Mouse (Mus musculus) liver, postnatal 0 days (tissue): ENCODE results near the gene Ect2. TPM values are rescaled to one million over a fixed set of nuclear protein-coding genes. Genes with fewer than 3 reads are reported as not detected.

Experiments
- ATAC-seq: fragments of 200-750 bp; cut with Nextera tagmentation; 2 replicates; pipeline ENCODE4 v1.8.0; 2017; ENCODE audit warnings: mild to moderate bottlenecking, moderate library complexity
- DNase-seq: peaks from one replicate; pipeline ENCODE4 v3.0.0-alpha.2; 2016
- H3K27ac ChIP-seq: fragments of 300-500 bp; sonication (generic); 2 replicates; pipeline ENCODE4 v1.5.1; 2014; ENCODE audit warnings: antibody characterized with exemption, moderate library complexity, mild to moderate bottlenecking, low read depth
- H3K27me3 ChIP-seq: fragments of 300-500 bp; sonication (generic); 2 replicates; pipeline ENCODE4 v1.6.1; 2014; ENCODE audit warnings: low read length, control low read depth, mixed read lengths; ENCODE audit not compliant: insufficient read depth
- H3K36me3 ChIP-seq: fragments of 300-500 bp; sonication (generic); replicated peaks from 2 replicates; pipeline ENCODE4 v1.6.1; 2014; ENCODE audit warnings: mild to moderate bottlenecking, control low read depth, low read length, moderate library complexity, mixed read lengths; ENCODE audit not compliant: insufficient read depth
- H3K4me1 ChIP-seq: fragments of 300-500 bp; sonication (generic); 2 replicates; pipeline ENCODE4 v1.6.1; 2014; ENCODE audit warnings: antibody characterized with exemption, mild to moderate bottlenecking, control low read depth; ENCODE audit not compliant: insufficient read depth
- H3K4me2 ChIP-seq: fragments of 300-500 bp; sonication (generic); 2 replicates; pipeline ENCODE4 v1.6.1; 2014; ENCODE audit warnings: low read depth, mild to moderate bottlenecking, low read length, moderate library complexity, mixed read lengths
- H3K4me3 ChIP-seq: fragments of 300-500 bp; sonication (generic); 2 replicates; pipeline ENCODE4 v1.5.1; 2014; ENCODE audit warnings: low read depth, low read length
- H3K9ac ChIP-seq: fragments of 300-500 bp; sonication (generic); replicated peaks from 2 replicates; pipeline ENCODE4 v1.6.1; 2014; ENCODE audit warnings: mild to moderate bottlenecking, moderate library complexity
- H3K9me3 ChIP-seq: fragments of 300-500 bp; sonication (generic); 2 replicates; pipeline ENCODE4 v1.6.1; 2016; ENCODE audit warnings: mild to moderate bottlenecking, control low read depth, low read length, mixed read lengths
- CTCF ChIP-seq: sonication (generic); IDR thresholded peaks from 2 replicates; pipeline ENCODE4 v1.5.1; 2016; ENCODE audit warnings: antibody characterized with exemption, low read depth
- EP300 ChIP-seq: IDR thresholded peaks from 2 replicates; pipeline ENCODE4 v1.6.1; 2016; ENCODE audit warnings: antibody characterized with exemption, low read depth, mild to moderate bottlenecking
- WGBS: fragments of 180-500 bp; shearing (Covaris S2); extraction: QIAGEN DNeasy Blood & Tissue Kit; methylation state at CpG from one replicate; pipeline ENCODE4 v1.1.7; 2014; ENCODE audit not compliant: insufficient replicate concordance; 5-methylcytosine and 5-hydroxymethylcytosine counted together
- polyA plus RNA-seq: library from polyadenylated mRNA; unstranded; fragments of >200 nt; fragmentation: Nextera tagmentation; extraction: Ambion mirVana; gene quantifications from 2 replicates; pipeline ENCODE4 v1.2.1, GENCODE M21; 2015

Ect2 gene
- polyA plus RNA-seq, 1 experiment from 2014 or later: 12.5 TPM

DNA sequence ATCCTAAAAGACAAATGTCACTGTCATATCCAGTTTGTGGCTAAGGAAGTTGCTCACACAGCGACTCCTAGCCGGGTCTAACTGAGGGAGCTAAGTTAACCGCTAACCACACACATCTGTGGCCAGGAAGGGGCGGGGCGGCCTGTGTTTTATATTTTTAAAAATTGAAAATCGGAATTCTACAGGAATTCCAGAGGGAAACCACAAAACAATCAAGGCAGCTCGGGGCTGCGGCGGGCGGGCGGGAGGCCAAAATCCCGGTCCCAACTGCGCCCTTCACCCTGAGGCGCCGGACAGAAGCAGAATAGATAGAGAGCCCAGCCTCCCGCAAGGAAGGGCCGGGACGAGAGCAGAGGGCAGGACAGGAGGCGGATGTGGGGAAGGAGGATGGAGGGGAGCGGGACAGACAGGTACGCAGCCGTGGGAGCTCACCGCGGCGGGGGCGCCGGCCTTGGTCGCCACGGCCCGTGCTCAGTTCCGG, 447 bp downstream of the Ect2 start:
- Histone ChIP-seq H3K36me3 (peaks cover 5% of the 10 kb centered on the region), H3K9ac (peak overlapping the region; percentile 83), H3K27me3 (no peaks in the 10 kb centered on the region), H3K4me2 (peak overlapping the region; percentile 80), H3K4me3 (peak overlapping the region; percentile 93), H3K9me3 (no peaks in the 10 kb centered on the region), H3K27ac (peak overlapping the region; percentile 84), H3K4me1 (peaks cover 27% of the 10 kb centered on the region)
- DNase-seq: peak; percentile 48
- peak; percentile 29 for ATAC-seq
- TF ChIP-seq CTCF: peak; percentile 29; the same call in 1 of the 2 replicates
- TF ChIP-seq EP300: no peak
- 2% methylated on average over 31 of the region's 31 CpGs for WGBS

DNA sequence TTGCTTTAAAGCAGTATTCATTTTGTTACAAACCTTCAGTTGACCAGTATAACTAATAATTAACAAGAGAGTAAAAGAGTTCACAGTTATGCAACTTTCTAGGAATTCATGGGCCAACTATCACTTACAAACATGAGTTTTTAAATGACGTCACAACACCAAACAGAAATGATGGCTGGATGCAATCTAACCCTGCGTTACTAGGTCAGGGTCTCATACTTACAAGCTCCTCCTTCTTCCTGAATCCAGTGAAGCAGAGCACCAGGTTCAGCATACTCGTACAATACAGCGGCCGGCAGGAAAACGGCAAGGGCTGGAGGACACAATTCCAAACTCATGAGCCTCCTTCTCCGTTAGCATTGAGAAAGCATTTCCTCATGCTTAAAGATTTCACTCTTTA, 7.9 kb downstream of the Ect2 start:
- ATAC-seq (peak; percentile 98), DNase-seq (peak; percentile 32)
- Histone ChIP-seq H3K4me2 (no peak overlapping the region), H3K4me3 (no peak overlapping the region), H3K36me3 (peaks cover 39% of the 10 kb centered on the region), H3K9me3 (no peaks in the 10 kb centered on the region), H3K27ac (peak overlapping the region; percentile 84), H3K27me3 (no peaks in the 10 kb centered on the region), H3K4me1 (no peaks in the 10 kb centered on the region), H3K9ac (no peak overlapping the region)
- WGBS: 68% methylated on average over 7 of the region's 7 CpGs
- no peak for TF ChIP-seq CTCF
- TF ChIP-seq EP300: peak; percentile 84

DNA sequence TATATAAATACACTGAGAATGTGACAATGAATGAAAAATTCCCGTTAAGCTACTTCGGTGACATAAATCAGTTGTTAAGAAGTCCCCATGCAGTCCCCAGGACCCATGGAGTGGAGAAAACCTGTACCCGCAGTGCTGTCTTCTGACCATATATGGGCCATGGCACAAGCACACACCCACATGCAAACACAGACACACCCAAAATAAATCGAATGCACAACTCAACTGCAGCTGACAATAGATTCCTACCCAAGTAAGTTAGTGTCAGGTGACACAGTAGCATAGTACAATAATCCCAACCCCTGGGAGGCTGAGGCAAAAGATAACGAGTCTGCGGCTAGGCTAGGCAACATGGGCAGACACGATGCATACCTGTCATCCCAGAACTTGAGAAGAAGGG, 10.1 kb downstream of the Ect2 start:
- H3K27me3 ChIP-seq: no peaks in the 10 kb centered on the region
- no peak overlapping the region for H3K9ac ChIP-seq
- peaks cover 49% of the 10 kb centered on the region for H3K36me3 ChIP-seq
- H3K27ac ChIP-seq: no peak overlapping the region
- no peaks in the 10 kb centered on the region for H3K4me1 ChIP-seq
- no peak for TF ChIP-seq CTCF
- TF ChIP-seq EP300: no peak
- WGBS: 89% methylated on average over 7 of the region's 7 CpGs
- H3K4me2 ChIP-seq: no peak overlapping the region
- no peaks in the 10 kb centered on the region for H3K9me3 ChIP-seq
- H3K4me3 ChIP-seq: no peak overlapping the region
- DNase-seq (no peak), ATAC-seq (no peak)

DNA sequence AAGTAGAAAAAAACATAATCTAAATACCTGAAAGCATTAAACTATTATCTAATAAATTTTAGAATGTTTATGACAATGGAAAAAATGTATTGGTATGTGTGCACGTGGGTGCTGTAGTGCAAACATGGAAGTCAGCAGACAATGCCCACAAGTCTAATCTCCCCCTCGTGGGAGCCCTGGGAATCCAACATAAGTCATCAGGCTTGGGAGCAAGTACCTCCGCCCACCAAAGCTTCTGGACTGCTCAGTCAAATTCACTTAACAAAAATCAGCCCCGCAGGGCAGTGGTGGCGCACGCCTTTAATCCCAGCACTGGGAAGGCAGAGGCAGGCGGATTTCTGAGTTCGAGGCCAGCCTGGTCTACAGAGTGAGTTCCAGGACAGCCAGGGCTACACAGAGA, 13.6 kb downstream of the Ect2 start:
- no peak for ATAC-seq
- Histone ChIP-seq H3K9ac (no peak overlapping the region), H3K36me3 (peaks cover 68% of the 10 kb centered on the region), H3K4me2 (no peak overlapping the region), H3K27ac (no peak overlapping the region), H3K4me1 (no peaks in the 10 kb centered on the region), H3K9me3 (no peaks in the 10 kb centered on the region), H3K4me3 (no peak overlapping the region), H3K27me3 (no peaks in the 10 kb centered on the region)
- DNase-seq: no peak
- WGBS: 91% methylated on average over 8 of the region's 8 CpGs
- TF ChIP-seq CTCF: no peak
- TF ChIP-seq EP300: no peak

DNA sequence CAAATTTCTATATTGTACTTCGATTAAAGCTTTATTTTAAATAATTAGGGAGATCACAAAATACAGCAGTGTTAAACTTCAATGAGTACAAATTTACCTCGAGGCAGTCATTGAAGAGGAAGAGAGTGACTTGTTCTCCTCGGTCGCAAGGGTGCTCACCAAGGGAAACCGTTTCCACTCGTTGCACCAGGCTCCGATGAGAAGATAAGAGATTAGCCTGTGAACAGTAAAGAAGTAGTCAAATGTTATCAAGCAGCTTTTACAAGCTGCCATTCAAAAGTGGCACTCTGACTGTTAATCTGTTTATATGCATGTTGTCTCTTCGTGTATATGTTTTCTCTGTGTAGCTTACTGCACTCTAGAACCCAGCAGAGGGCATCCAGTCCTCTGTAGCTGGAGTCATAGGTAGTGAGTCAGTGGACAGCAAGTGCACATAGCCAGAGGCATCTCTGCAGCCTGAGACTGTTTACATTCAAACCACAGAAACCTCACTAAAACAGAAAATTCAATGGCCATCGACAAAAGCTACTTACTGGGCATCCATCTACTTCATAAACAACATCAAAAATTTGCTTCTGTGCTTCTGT, 31.7 kb downstream of the Ect2 start:
- Histone ChIP-seq H3K4me3 (no peak overlapping the region), H3K9ac (no peak overlapping the region), H3K36me3 (peaks cover 64% of the 10 kb centered on the region), H3K9me3 (no peaks in the 10 kb centered on the region), H3K27ac (no peak overlapping the region), H3K4me2 (no peak overlapping the region), H3K27me3 (no peaks in the 10 kb centered on the region), H3K4me1 (no peaks in the 10 kb centered on the region)
- DNase-seq (no peak), ATAC-seq (no peak)
- 53% methylated on average over 9 of the region's 9 CpGs for WGBS
- no peak for TF ChIP-seq EP300
- no peak for TF ChIP-seq CTCF

DNA sequence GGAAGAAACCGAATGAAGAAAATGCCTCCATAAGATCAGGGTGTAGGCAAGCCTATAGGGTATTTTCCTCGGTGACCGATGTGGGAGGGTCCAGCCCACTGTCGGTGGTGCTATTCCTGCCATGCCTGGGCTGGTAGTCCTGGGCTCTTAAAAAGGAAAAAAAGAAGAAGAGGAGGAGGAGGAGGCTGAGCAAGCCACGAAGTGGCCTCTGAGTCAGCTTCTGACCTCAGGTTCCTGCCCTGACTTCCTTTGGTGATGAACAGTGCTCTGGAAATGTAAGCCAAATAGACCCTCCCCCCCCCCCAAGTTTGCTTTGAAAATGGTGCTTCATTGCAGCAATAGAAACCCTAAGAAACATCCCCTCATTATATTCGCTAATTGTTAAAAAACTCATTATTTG, 32.7 kb downstream of the Ect2 start:
- DNase-seq (no peak), ATAC-seq (no peak)
- H3K36me3 ChIP-seq: peaks cover 65% of the 10 kb centered on the region
- no peak overlapping the region for H3K4me2 ChIP-seq
- H3K4me1 ChIP-seq: no peaks in the 10 kb centered on the region
- no peak overlapping the region for H3K9ac ChIP-seq
- no peak overlapping the region for H3K4me3 ChIP-seq
- no peak overlapping the region for H3K27ac ChIP-seq
- no peaks in the 10 kb centered on the region for H3K9me3 ChIP-seq
- TF ChIP-seq EP300: no peak
- TF ChIP-seq CTCF: no peak
- no peaks in the 10 kb centered on the region for H3K27me3 ChIP-seq
- 76% methylated on average over 6 of the region's 6 CpGs for WGBS
